Mouse (Mus musculus): ENCODE measurements around the gene Lcn3. TPM values are rescaled to one million over a fixed set of nuclear protein-coding genes. Genes with fewer than 3 reads are reported as not detected.

Lcn3 gene
- not detected for total RNA-seq (2023)

GRCm38 (mm10) chr2:25765269-25765668 is at the start of gene Lcn3:
Gene Lcn3, plus strand, starts transcription at chr2:25765569.

GRCm38 (mm10) chr2:25736709-25737108 is 28.7 kb upstream of the Lcn3 start, which contains the start of gene Obp2b:
Gene Obp2b, plus strand, starts transcription at chr2:25737009.

GRCm38 (mm10) chr2:25776717-25777116 is 11.3 kb downstream of the Lcn3 start, which contains the start of gene Lcn11:
Gene Lcn11, plus strand, starts transcription at chr2:25777017.

GRCm38 (mm10) chr2:25781957-25782356 is 16.6 kb downstream of the Lcn3 start, which contains the start of gene Gm13539:
Gene Gm13539, plus strand, starts transcription at chr2:25782257.

GRCm38 (mm10) chr2:25815748-25816147 is 50.4 kb downstream of the Lcn3 start, which contains the start of gene Glt6d1:
Gene Glt6d1, minus strand, starts transcription at chr2:25815848.

Other genes with a start within 250 kb of the Lcn3 start
- 49.0 TPM for gene Traf2, start 218.6 kb upstream of the Lcn3 start, total RNA-seq (2023)
- gene Edf1, start 207.7 kb upstream of the Lcn3 start, total RNA-seq (2023): 117 TPM
- 3.6 TPM for gene Mamdc4, start 190.7 kb upstream of the Lcn3 start, total RNA-seq (2023)
- gene Phpt1, start 190.3 kb upstream of the Lcn3 start, total RNA-seq (2023): 29.9 TPM
- gene Ajm1, start 183.8 kb upstream of the Lcn3 start, total RNA-seq (2023): 0.33 TPM
- 105 TPM for gene Rabl6, start 157.0 kb upstream of the Lcn3 start, total RNA-seq (2023)
- not detected for gene Ccdc183, start 147.9 kb upstream of the Lcn3 start, total RNA-seq (2023)
- gene Tmem141, start 143.6 kb upstream of the Lcn3 start, total RNA-seq (2023): 1.6 TPM
- gene Fcna, start 137.5 kb upstream of the Lcn3 start, total RNA-seq (2023): 6.2 TPM
- not detected for gene Lcn8, start 112.4 kb upstream of the Lcn3 start, total RNA-seq (2023)
- not detected for gene Lcn5, start 107.6 kb upstream of the Lcn3 start, total RNA-seq (2023)
- gene Lcn6, start 88.8 kb upstream of the Lcn3 start, total RNA-seq (2023): not detected
- not detected for gene Lcn10, start 82.8 kb upstream of the Lcn3 start, total RNA-seq (2023)
- gene Obp2a, start 65.5 kb upstream of the Lcn3 start, total RNA-seq (2023): not detected
- 17.0 TPM for gene Bmyc, start 58.8 kb upstream of the Lcn3 start, total RNA-seq (2023)
- not detected for gene Obp2b, start 28.6 kb upstream of the Lcn3 start, total RNA-seq (2023)
- not detected for gene Lcn11, start 11.4 kb downstream of the Lcn3 start, total RNA-seq (2023)
- not detected for gene Gm13539, start 16.7 kb downstream of the Lcn3 start, total RNA-seq (2023)
- gene Glt6d1, start 50.3 kb downstream of the Lcn3 start, total RNA-seq (2023): not detected
- gene Lcn9, start 57.6 kb downstream of the Lcn3 start, total RNA-seq (2023): not detected
- gene Sohlh1, start 81.7 kb downstream of the Lcn3 start, total RNA-seq (2023): not detected
- not detected for gene Kcnt1, start 98.2 kb downstream of the Lcn3 start, total RNA-seq (2023)
- gene Camsap1, start 217.7 kb downstream of the Lcn3 start, total RNA-seq (2023): 64.4 TPM